Mouse (Mus musculus): ENCODE measurements around the gene Grip1. TPM values are rescaled to one million over a fixed set of nuclear protein-coding genes. Genes with fewer than 3 reads are reported as not detected.

The Grip1 gene
- polyA plus RNA-seq, 1 experiment = 0.22 TPM

- no peak for DNase-seq (ENCODE audit: low read depth, low spot score)
- WGBS = 9% methylated on average over 10 of the region's 10 CpGs
Measured at GRCm38 (mm10) chr10:119455543-119455940, 1.9 kb downstream of the Grip1 start.

DNA sequence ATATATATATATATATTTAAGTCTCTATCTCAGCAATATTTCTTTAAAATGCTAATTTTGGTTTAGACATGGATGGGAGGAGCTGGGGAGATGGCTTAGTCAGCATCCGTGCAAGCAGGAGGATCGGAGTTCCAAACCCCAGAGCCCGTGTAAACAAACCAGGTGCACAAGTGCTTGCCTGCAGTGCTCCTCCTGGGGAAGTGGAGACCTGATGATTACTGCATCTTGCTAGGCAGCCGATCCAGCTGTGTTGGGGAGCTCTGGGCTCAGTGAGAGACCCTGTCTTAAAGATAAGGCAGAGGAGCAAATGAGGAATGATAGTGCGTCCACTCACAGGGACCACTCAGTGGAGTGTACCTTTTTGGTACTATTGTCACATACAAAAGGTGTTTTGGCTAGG, 3.5 kb downstream of the Grip1 start:
- WGBS = 81% methylated on average over 5 of the region's 5 CpGs
- DNase-seq (ENCODE audit: low read depth, low spot score) = no peak

DNA sequence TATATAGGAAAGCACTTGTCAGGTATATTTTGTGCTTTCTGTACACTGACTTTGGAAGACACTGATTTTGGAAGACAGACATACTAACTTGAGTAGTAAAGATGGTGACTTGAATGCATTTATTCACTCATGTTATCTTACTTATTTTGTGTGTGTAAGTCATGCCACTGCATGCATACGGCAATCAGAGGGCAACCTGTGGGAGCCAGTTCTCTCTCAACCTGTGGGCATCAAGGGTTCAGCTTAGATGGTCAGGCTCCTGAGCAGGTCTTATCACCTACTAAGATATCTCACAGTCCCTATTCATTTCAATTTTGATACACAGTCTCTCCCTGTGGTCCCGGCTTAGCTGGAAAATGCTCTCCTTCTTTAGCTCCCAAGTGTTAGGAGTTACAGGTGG, 5.4 kb downstream of the Grip1 start:
- DNase-seq (ENCODE audit: low read depth, low spot score) = no peak
- 94% methylated on average over 2 of the region's 2 CpGs for WGBS

DNA sequence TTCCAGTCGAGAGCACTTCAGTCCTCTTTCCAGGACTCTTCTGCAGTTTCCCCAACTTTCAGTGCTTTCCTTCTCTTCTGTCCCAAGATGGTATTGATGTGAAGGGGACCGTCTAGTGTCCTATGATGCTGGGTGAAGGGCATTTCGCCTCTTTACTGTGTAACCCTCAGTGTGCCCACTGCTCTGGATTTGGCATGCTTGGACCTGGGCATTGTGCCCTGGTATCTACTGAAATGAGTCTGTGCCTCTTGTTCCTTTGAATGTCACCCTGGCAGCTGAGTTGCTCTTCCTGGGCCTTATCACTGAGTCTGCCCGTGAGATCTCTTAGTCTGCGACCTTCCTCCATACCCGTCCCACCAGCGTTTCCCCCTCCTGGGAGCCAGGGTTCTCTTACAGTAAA, 9.7 kb downstream of the Grip1 start:
- DNase-seq (ENCODE audit: low read depth, low spot score) = no peak
- WGBS = 88% methylated on average over 7 of the region's 7 CpGs

GRCm38 (mm10) chr10:119463793-119464192, 10.2 kb downstream of the Grip1 start:
- WGBS = 85% methylated on average over 7 of the region's 7 CpGs
- no peak for DNase-seq (ENCODE audit: low read depth, low spot score)

DNA sequence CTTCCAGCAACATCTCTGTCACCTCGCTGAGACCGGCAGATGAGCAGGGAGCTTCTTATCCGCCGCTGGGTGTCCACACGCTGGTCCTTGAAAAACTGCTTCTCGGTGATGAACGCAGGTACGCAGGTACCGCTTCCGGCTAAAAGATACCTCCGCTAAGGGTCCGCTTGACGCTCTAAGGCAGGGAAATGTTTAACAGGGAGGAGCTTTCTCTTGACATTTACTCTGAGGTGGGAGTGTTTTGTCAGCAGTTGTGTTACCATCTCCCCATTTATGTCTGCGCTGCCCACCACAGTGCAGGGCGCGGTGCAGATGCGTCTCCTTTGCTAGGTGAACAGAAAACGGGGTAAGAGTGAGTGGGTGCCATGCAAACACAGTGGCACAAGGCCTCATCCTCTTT, 14.3 kb downstream of the Grip1 start:
- no peak for DNase-seq (ENCODE audit: low read depth, low spot score)
- whole genome bisulfite sequencing = 92% methylated on average over 18 of the region's 18 CpGs

DNA sequence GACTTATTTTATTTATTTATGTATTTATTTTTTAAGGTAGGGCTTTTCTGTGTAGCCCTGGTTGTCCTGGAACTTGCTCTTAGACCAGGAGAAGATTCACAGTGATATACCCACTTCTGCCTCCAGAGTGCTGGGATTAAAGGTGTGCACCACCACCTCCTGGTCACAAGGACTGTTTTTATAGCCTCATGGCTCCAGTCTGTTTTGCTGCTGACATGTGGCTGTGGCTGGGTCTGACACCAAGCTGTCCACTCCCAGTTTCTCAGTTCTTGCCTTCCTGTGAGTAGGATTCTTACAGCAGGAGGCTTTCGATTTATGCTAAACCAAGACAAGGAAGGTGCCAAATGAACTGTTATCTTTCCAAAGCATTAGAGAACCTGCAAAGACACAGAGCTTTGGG, 16.5 kb downstream of the Grip1 start:
- no peak for DNase-seq (ENCODE audit: low read depth, low spot score)
- WGBS = 95% methylated on average over 1 of the region's 1 CpGs

DNA sequence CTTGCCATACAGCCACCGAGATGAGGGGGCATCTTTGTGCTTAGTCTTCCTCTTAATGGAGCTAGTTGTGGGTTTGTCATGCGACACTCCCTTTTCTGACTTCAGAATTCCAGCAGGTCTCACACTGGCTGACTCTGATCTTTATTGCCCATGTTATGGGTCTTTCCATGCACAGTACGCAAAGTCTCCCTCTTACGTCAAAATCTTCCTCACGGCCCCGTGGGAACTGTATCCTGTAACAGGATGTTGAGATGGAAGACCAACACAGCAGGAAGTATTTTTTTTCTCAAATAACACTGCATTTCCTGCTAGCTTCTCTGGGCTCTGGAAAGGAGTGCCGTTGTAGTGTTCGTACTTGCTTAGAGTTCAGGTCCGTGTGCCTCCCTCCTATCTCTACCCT, 21.5 kb downstream of the Grip1 start:
- 65% methylated on average over 9 of the region's 9 CpGs for WGBS
- DNase-seq (ENCODE audit: low read depth, low spot score) = no peak

DNA sequence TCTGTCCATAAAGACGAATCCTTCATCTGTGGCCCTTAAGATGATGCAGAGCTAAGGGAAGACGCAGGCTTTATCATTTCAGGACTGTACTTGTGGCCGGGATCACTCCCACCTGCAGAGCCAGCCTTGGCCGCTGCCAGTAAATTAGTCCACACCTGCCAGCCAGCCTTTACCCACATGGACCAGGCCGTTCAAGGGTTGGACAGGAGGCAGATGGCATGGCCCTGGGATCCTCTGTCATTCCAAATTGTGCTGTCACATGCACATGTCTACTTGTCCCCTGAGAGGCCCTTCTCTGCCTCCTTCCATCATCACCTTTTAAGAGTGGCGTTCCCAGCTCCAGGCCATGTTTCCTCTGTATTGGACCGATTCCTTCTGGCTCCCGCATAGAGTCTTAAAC, 24.0 kb downstream of the Grip1 start:
- no peak for DNase-seq (ENCODE audit: low read depth, low spot score)
- WGBS = 89% methylated on average over 8 of the region's 8 CpGs

GRCm38 (mm10) chr10:119483068-119483705, 29.6 kb downstream of the Grip1 start:
- no peak for DNase-seq (ENCODE audit: low read depth, low spot score)
- WGBS = 77% methylated on average over 17 of the region's 17 CpGs

GRCm38 (mm10) chr10:119483766-119484165, 30.1 kb downstream of the Grip1 start:
- 45% methylated on average over 6 of the region's 6 CpGs for WGBS
- no peak for DNase-seq (ENCODE audit: low read depth, low spot score)

- 83% methylated on average over 7 of the region's 7 CpGs for WGBS
- no peak for DNase-seq (ENCODE audit: low read depth, low spot score)
Measured at GRCm38 (mm10) chr10:119486936-119487335, 33.3 kb downstream of the Grip1 start.

DNA sequence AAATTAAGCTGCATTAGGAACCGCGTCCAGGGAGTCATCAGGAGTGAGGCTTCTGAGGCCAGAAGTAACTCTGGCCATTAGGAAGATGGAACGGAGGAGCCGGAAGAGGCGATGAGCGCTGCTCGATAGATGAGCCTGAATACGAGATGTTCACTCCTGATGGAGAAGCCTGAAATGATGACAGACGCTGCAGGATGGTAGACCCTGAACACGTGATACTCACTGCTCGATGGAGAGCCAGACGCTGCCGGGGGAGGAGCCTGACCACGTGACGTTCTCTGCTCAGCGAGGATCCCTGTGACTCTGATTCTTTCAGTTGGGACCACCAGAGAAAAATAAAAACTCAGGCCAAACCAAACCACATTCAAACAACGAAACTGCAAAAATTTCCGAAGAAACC, 37.2 kb downstream of the Grip1 start:
- 94% methylated on average over 18 of the region's 18 CpGs for WGBS
- DNase-seq (ENCODE audit: low read depth, low spot score) = no peak

GRCm38 (mm10) chr10:119495317-119495716, 41.7 kb downstream of the Grip1 start:
- WGBS = 53% methylated on average over 8 of the region's 8 CpGs
- DNase-seq (ENCODE audit: low read depth, low spot score) = no peak

- WGBS = 60% methylated on average over 5 of the region's 5 CpGs
- DNase-seq (ENCODE audit: low read depth, low spot score) = no peak
Measured at GRCm38 (mm10) chr10:119496221-119496620, 42.6 kb downstream of the Grip1 start.

DNA sequence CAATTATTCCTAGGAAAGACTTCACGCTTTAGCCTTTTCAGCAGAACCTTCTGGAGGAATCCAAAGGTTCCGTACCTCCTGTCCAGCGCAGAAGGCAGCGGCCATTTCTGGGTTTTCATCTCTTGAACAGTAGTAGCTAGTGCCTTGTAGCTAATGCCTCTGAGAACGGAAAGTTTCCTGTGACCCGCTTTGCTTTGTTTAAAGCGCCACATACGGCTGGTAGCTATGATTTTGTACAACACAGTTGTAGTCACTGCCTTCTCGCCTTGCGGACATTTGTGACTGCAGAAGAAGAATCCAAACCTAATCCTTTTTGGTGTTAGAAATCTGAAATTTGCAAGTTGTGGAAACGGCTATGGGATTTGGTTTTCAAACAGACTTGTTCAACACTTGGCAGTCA, 68.1 kb downstream of the Grip1 start:
- WGBS = 94% methylated on average over 11 of the region's 11 CpGs
- DNase-seq (ENCODE audit: low read depth, low spot score) = no peak

- WGBS = 46% methylated on average over 3 of the region's 3 CpGs
- no peak for DNase-seq (ENCODE audit: low read depth, low spot score)
Measured at GRCm38 (mm10) chr10:119525730-119526129, 72.1 kb downstream of the Grip1 start.

DNA sequence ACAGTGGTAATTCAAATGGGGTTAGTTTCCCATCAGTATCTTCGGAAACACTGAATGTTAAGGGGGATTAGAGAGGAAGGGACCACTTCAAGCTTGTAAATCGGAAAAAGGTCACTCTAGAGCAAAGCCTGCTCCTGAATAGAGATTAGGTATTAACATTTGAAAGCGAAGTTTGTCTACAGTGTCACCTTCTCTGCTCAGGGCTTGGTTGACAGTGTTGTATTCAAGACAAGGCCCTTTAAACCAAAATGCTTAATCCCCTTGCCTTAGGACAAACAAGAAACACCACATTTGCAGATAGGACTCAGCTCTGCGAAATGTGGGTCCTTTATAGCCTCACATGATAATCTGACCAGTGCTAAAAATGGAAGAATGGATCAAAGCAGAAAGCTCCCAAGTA, 81.2 kb downstream of the Grip1 start:
- WGBS = 62% methylated on average over 4 of the region's 4 CpGs
- no peak for DNase-seq (ENCODE audit: low read depth, low spot score)

GRCm38 (mm10) chr10:119541655-119542054, 88.0 kb downstream of the Grip1 start:
- 79% methylated on average over 4 of the region's 4 CpGs for WGBS
- no peak for DNase-seq (ENCODE audit: low read depth, low spot score)

DNA sequence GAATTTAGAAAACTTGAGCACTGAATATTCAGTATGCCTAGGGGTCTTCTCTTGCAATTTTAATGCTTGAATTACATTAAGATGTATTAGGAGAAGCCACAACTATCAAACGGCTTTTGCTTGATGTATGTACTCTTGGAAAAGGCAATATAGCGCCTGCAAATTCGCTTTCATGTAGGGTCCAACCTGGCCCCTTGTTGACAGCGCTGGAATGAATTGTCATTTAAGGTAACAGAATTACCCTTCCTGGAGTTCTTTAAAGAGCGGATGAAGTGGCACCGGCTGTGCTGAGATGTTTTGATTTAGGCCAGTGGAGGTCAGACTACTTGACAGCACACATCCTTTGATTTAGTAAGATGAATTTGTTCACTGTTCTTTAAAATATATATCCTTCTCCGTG, 90.1 kb downstream of the Grip1 start:
- 77% methylated on average over 7 of the region's 7 CpGs for WGBS

GRCm38 (mm10) chr10:119544743-119545142, 91.1 kb downstream of the Grip1 start:
- 80% methylated on average over 9 of the region's 9 CpGs for WGBS
- DNase-seq (ENCODE audit: low read depth, low spot score) = no peak

More for the DNA sequence above, 90.1 kb downstream of the Grip1 start:
- DNase-seq (ENCODE audit: low read depth, low spot score) = no peak

- 65% methylated on average over 5 of the region's 5 CpGs for WGBS
- no peak for DNase-seq (ENCODE audit: low read depth, low spot score)
Measured at GRCm38 (mm10) chr10:119547875-119548274, 94.2 kb downstream of the Grip1 start.
